Mouse (Mus musculus) intestine, embryonic 14.5 days (tissue): Measurements from ENCODE around the gene Gramd2. TPM values are rescaled to one million over a fixed set of nuclear protein-coding genes. Genes with fewer than 3 reads are reported as not detected.
A peak's percentile ranks its signal among the peaks of the same experiment; 100 is the strongest.

Experiments used
- ATAC-seq: fragments of 200-750 bp; cut with Nextera tagmentation; replicated peaks from 2 replicates; pipeline ENCODE4 v1.8.0; 2017; ENCODE audit warnings: low read depth, moderate number of reproducible peaks, moderate TSS enrichment, moderate library complexity; ENCODE audit not compliant: low FRiP score, low TSS enrichment
- DNase-seq: peaks from one replicate; pipeline ENCODE4 v3.0.0-alpha.2; 2018; ENCODE audit warnings: low spot score
- H3K27ac ChIP-seq: fragments of 300-500 bp; sonication (generic); 2 replicates; pipeline ENCODE4 v1.5.1; 2014; ENCODE audit warnings: low read depth, mild to moderate bottlenecking, control low read depth
- H3K27me3 ChIP-seq: fragments of 300-500 bp; sonication (generic); replicated peaks from 2 replicates; pipeline ENCODE4 v1.6.1; 2014; ENCODE audit warnings: low read length, control low read depth; ENCODE audit not compliant: control insufficient read depth, insufficient read depth
- H3K36me3 ChIP-seq: fragments of 300-500 bp; sonication (generic); 2 replicates; pipeline ENCODE4 v1.6.1; 2014; ENCODE audit warnings: low read length, control low read depth; ENCODE audit not compliant: control insufficient read depth, insufficient read depth
- H3K4me1 ChIP-seq: fragments of 300-500 bp; sonication (generic); replicated peaks from 2 replicates; pipeline ENCODE4 v1.6.1; 2014; ENCODE audit warnings: low read length, control low read depth, mixed read lengths; ENCODE audit not compliant: control insufficient read depth, insufficient read depth
- H3K4me2 ChIP-seq: fragments of 300-500 bp; sonication (generic); 2 replicates; pipeline ENCODE4 v1.6.1; 2014; ENCODE audit warnings: low read length
- H3K4me3 ChIP-seq: fragments of 300-500 bp; sonication (generic); 2 replicates; pipeline ENCODE4 v1.5.1; 2014; ENCODE audit warnings: low read depth, low read length, control low read depth, mixed read lengths
- H3K9ac ChIP-seq: fragments of 300-500 bp; sonication (generic); 2 replicates; pipeline ENCODE4 v1.6.1; 2014; ENCODE audit warnings: mild to moderate bottlenecking, low read length
- H3K9me3 ChIP-seq: fragments of 300-500 bp; sonication (generic); 2 replicates; pipeline ENCODE4 v1.6.1; 2016; ENCODE audit warnings: low read length, control low read depth; ENCODE audit not compliant: control insufficient read depth
- WGBS: fragments of 180-500 bp; shearing (Covaris S2); extraction: QIAGEN DNeasy Blood & Tissue Kit; methylation state at CpG from one replicate; pipeline ENCODE4 v1.1.7; 2014; 5-methylcytosine and 5-hydroxymethylcytosine counted together
- polyA plus RNA-seq: library from polyadenylated mRNA; unstranded; fragments of >200 nt; fragmentation: Nextera tagmentation; extraction: Ambion mirVana; gene quantifications from 2 replicates; pipeline ENCODE4 v1.2.1, GENCODE M21; 2014

Gramd2 gene
- polyA plus RNA-seq, 1 experiment from 2014 or later, result 1.3 TPM

GRCm38 (mm10) chr9:59721144-59721543, 41.2 kb downstream of the Gramd2 start:
- no peak for DNase-seq
- Histone ChIP-seq H3K27me3 (no peaks in the 10 kb centered on the region), H3K4me3 (no peak overlapping the region), H3K4me1 (peaks cover 6% of the 10 kb centered on the region; the same call in 1 of the 2 replicates), H3K27ac (no peak overlapping the region), H3K9me3 (no peaks in the 10 kb centered on the region), H3K4me2 (no peak overlapping the region), H3K36me3 (no peaks in the 10 kb centered on the region), H3K9ac (no peak overlapping the region)
- 86% methylated on average over 5 of the region's 5 CpGs for WGBS
- no peak for ATAC-seq

GRCm38 (mm10) chr9:59723096-59723657, 43.2 kb downstream of the Gramd2 start:
- H3K4me2 ChIP-seq, result peak overlapping the region; percentile 36
- peak; percentile 68; the same call in 1 of the 2 replicates for ATAC-seq
- H3K4me3 ChIP-seq, result no peak overlapping the region
- 19% methylated on average over 10 of the region's 10 CpGs for WGBS
- peaks cover 6% of the 10 kb centered on the region; the same call in 1 of the 2 replicates for H3K4me1 ChIP-seq
- H3K27ac ChIP-seq, result no peak overlapping the region
- DNase-seq, result peak; percentile 79
- H3K36me3 ChIP-seq, result no peaks in the 10 kb centered on the region
- H3K9ac ChIP-seq, result no peak overlapping the region
- no peaks in the 10 kb centered on the region for H3K27me3 ChIP-seq
- H3K9me3 ChIP-seq, result no peaks in the 10 kb centered on the region

GRCm38 (mm10) chr9:59723791-59724442, 44.0 kb downstream of the Gramd2 start:
- Histone ChIP-seq H3K4me2 (0 out of 2 replicates have a peak overlapping the region, but pooled peaks have one; percentile 36), H3K9me3 (no peaks in the 10 kb centered on the region), H3K36me3 (no peaks in the 10 kb centered on the region), H3K4me1 (peaks cover 6% of the 10 kb centered on the region; the same call in 1 of the 2 replicates), H3K9ac (no peak overlapping the region), H3K27me3 (no peaks in the 10 kb centered on the region), H3K4me3 (no peak overlapping the region), H3K27ac (no peak overlapping the region)
- no peak for DNase-seq
- peak; percentile 58; the same call in 1 of the 2 replicates for ATAC-seq
- 54% methylated on average over 8 of the region's 8 CpGs for WGBS

GRCm38 (mm10) chr9:59725515-59725914, 45.6 kb downstream of the Gramd2 start:
- H3K4me2 ChIP-seq, result no peak overlapping the region
- no peak overlapping the region for H3K27ac ChIP-seq
- no peak overlapping the region for H3K4me3 ChIP-seq
- H3K36me3 ChIP-seq, result no peaks in the 10 kb centered on the region
- no peaks in the 10 kb centered on the region for H3K9me3 ChIP-seq
- no peak overlapping the region for H3K9ac ChIP-seq
- H3K4me1 ChIP-seq, result peaks cover 6% of the 10 kb centered on the region; the same call in 1 of the 2 replicates
- ATAC-seq (no peak), DNase-seq (no peak)
- no peaks in the 10 kb centered on the region for H3K27me3 ChIP-seq
- 69% methylated on average over 10 of the region's 10 CpGs for WGBS

- Histone ChIP-seq H3K9me3 (no peaks in the 10 kb centered on the region), H3K4me1 (peaks cover 6% of the 10 kb centered on the region; the same call in 1 of the 2 replicates), H3K27ac (no peak overlapping the region), H3K27me3 (no peaks in the 10 kb centered on the region), H3K4me2 (no peak overlapping the region), H3K9ac (no peak overlapping the region), H3K4me3 (no peak overlapping the region), H3K36me3 (no peaks in the 10 kb centered on the region)
- DNase-seq (no peak), ATAC-seq (no peak)
- WGBS, result 87% methylated on average over 11 of the region's 11 CpGs
Observed at GRCm38 (mm10) chr9:59727569-59728286, 47.8 kb downstream of the Gramd2 start.

GRCm38 (mm10) chr9:59731136-59731535, 51.2 kb downstream of the Gramd2 start:
- Histone ChIP-seq H3K9me3 (no peaks in the 10 kb centered on the region), H3K4me3 (no peak overlapping the region)
- 90% methylated on average over 5 of the region's 5 CpGs for WGBS

GRCm38 (mm10) chr9:59733075-59733474, 53.1 kb downstream of the Gramd2 start:
- 64% methylated on average over 6 of the region's 6 CpGs for WGBS
- Histone ChIP-seq H3K9ac (no peak overlapping the region), H3K4me3 (no peak overlapping the region), H3K4me2 (no peak overlapping the region), H3K27me3 (no peaks in the 10 kb centered on the region), H3K27ac (no peak overlapping the region), H3K9me3 (no peaks in the 10 kb centered on the region), H3K36me3 (0 out of 2 replicates have a peak, but pooled peaks cover 5% of the 10 kb centered on the region), H3K4me1 (peaks cover 5% of the 10 kb centered on the region; the same call in 1 of the 2 replicates)
- DNase-seq (no peak), ATAC-seq (no peak)

More at GRCm38 (mm10) chr9:59731136-59731535, 51.2 kb downstream of the Gramd2 start:
- Histone ChIP-seq H3K4me1 (peaks cover 5% of the 10 kb centered on the region; the same call in 1 of the 2 replicates), H3K4me2 (no peak overlapping the region), H3K27ac (no peak overlapping the region), H3K9ac (no peak overlapping the region), H3K27me3 (no peaks in the 10 kb centered on the region), H3K36me3 (no peaks in the 10 kb centered on the region)
- DNase-seq, result no peak
- no peak for ATAC-seq

GRCm38 (mm10) chr9:59735394-59735793, 55.5 kb downstream of the Gramd2 start:
- Histone ChIP-seq H3K9ac (no peak overlapping the region), H3K27ac (no peak overlapping the region), H3K4me3 (no peak overlapping the region), H3K9me3 (no peaks in the 10 kb centered on the region), H3K4me2 (no peak overlapping the region), H3K36me3 (0 out of 2 replicates have a peak, but pooled peaks cover 5% of the 10 kb centered on the region), H3K27me3 (no peaks in the 10 kb centered on the region), H3K4me1 (peaks cover 5% of the 10 kb centered on the region; the same call in 1 of the 2 replicates)
- no peak for ATAC-seq
- DNase-seq, result no peak
- 28% methylated on average over 4 of the region's 4 CpGs for WGBS
